Mouse (Mus musculus) olfactory bulb, adult 2 months (tissue): ENCODE results near the gene C1qtnf7.

Source experiments
- CTCF ChIP-seq: fragments of 200-500 bp; IDR thresholded peaks from 2 replicates; pipeline ENCODE4 v1.5.1; 2012; ENCODE audit warnings: low read depth, mild to moderate bottlenecking, low read length, moderate library complexity; ENCODE audit not compliant: insufficient read depth
- POLR2A ChIP-seq: fragments of 200-500 bp; IDR thresholded peaks from 2 replicates; pipeline ENCODE4 v1.6.1; 2012; ENCODE audit warnings: mild to moderate bottlenecking, low read depth, low read length, moderate library complexity; ENCODE audit not compliant: insufficient read depth

DNA sequence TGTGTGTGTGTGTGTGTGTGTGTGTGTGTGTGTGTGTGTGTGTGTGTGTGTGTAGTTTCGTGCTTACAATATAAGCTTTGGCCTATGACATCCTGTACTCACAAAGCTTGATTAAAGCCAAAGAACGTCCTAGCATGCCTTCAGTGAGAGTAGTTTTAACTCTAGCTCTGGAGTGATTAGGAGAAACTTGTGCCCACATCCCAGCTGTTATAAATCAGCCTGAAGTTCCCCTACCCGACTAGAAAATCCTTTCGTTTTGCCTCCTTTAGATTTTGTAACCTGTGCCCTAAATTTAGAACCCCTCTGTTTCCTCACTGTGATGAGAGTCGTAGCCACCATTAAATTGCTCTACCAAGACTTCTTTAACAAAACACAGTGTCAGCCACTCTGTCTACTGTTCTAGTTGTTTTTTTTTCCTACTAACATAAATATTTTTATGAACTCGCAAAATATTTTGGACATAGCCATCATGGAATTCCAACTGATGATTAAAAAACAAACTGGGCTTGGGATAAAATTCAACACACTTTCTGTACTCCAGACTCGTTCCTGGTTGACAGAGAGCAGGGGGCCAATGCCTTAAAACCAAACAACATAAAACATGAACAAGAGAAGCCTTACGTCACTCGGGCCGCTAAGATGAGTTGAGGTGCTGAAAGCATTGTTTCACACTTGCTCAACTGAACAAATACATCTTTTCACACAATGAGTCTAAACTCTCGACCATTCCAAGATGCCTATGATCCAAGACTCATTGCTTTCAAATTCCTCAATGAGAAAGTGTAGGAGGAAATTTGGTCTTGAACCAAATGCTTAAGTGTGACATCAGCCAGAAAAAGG, 70.3 kb downstream of the C1qtnf7 start:
- TF ChIP-seq CTCF (no peak), POLR2A (no peak)
